Mouse (Mus musculus) liver, embryonic 14.5 days (tissue): ENCODE measurements around the gene Polr3c. TPM values are rescaled to one million over a fixed set of nuclear protein-coding genes. Genes with fewer than 3 reads are reported as not detected.

Experiments used
- ATAC-seq: fragments of 200-750 bp; cut with Nextera tagmentation; 2 replicates; pipeline ENCODE4 v1.8.0; 2017; ENCODE audit warnings: moderate number of reproducible peaks, mild to moderate bottlenecking, moderate library complexity; ENCODE audit not compliant: insufficient read depth
- DNase-seq, 3 experiments: peaks; one replicate each; pipeline ENCODE4 v3.0.0-alpha.2; 2012 to 2013; ENCODE audit warnings: low read depth in 3 of 3, low spot score in 3 of 3
- H3K27ac ChIP-seq: fragments of 300-500 bp; sonication (generic); 2 replicates; pipeline ENCODE4 v1.5.1; 2014; ENCODE audit warnings: moderate library complexity, mild to moderate bottlenecking, control low read depth, inconsistent platforms
- H3K27me3 ChIP-seq: fragments of 300-500 bp; sonication (generic); 2 replicates; pipeline ENCODE4 v1.6.1; 2014; ENCODE audit warnings: mild to moderate bottlenecking, low read length, moderate library complexity; ENCODE audit not compliant: control insufficient read depth, insufficient read depth
- H3K36me3 ChIP-seq: fragments of 300-500 bp; sonication (generic); replicated peaks from 2 replicates; pipeline ENCODE4 v1.6.1; 2014; ENCODE audit warnings: low read depth; ENCODE audit not compliant: control insufficient read depth, insufficient read depth
- H3K4me1 ChIP-seq, 2 experiments: fragments of 200-500 bp in 1 of 2; fragments of 300-500 bp in 1 of 2; sonication (generic) in 1 of 2; replicated peaks; 2 replicates each; pipeline ENCODE4 v1.6.1; 2012 to 2014; ENCODE audit warnings: antibody characterized with exemption in 1 of 2, inconsistent platforms in 1 of 2, low read length in 1 of 2; ENCODE audit not compliant: control insufficient read depth in 2 of 2, insufficient read depth in 2 of 2
- H3K4me2 ChIP-seq: fragments of 300-500 bp; sonication (generic); 2 replicates; pipeline ENCODE4 v1.6.1; 2014; ENCODE audit warnings: low read depth, mild to moderate bottlenecking, control low read depth, moderate library complexity
- H3K4me3 ChIP-seq, 2 experiments: fragments of 200-500 bp in 1 of 2; fragments of 300-500 bp in 1 of 2; sonication (generic) in 1 of 2; 2 replicates each; pipeline ENCODE4 v1.5.1; 2012 to 2014; ENCODE audit warnings: low read depth in 2 of 2, low read length in 2 of 2, mild to moderate bottlenecking in 2 of 2, control low read depth in 1 of 2, inconsistent platforms in 1 of 2, moderate library complexity in 1 of 2; ENCODE audit not compliant: insufficient read depth in 1 of 2
- H3K9ac ChIP-seq: fragments of 300-500 bp; sonication (generic); replicated peaks from 2 replicates; pipeline ENCODE4 v1.6.1; 2014; ENCODE audit warnings: mild to moderate bottlenecking, control low read depth, moderate library complexity
- H3K9me3 ChIP-seq: fragments of 300-500 bp; sonication (generic); 2 replicates; pipeline ENCODE4 v1.6.1; 2016; ENCODE audit warnings: low read length, mixed read lengths; ENCODE audit not compliant: control insufficient read depth
- CTCF ChIP-seq: IDR thresholded peaks from 2 replicates; pipeline ENCODE4 v1.5.1; 2016; ENCODE audit warnings: antibody characterized with exemption, low read depth, control low read depth
- EP300 ChIP-seq: IDR thresholded peaks from 2 replicates; pipeline ENCODE4 v1.6.1; 2016; ENCODE audit warnings: antibody characterized with exemption, low read depth
- WGBS: fragments of 180-500 bp; shearing (Covaris S2); extraction: QIAGEN DNeasy Blood & Tissue Kit; methylation state at CpG from one replicate; pipeline ENCODE4 v1.1.7; 2014; ENCODE audit not compliant: insufficient replicate concordance; 5-methylcytosine and 5-hydroxymethylcytosine counted together
- polyA plus RNA-seq, 2 experiments: library from polyadenylated mRNA; depleted of rRNA in 1 of 2; stranded (reverse) in 1 of 2; unstranded in 1 of 2; fragments of >200 nt; fragmentation: Nextera tagmentation in 1 of 2; extraction: Ambion mirVana in 1 of 2; gene quantifications; 2 replicates each; pipeline versions ENCODE4 v1.2.1 to v1.2.3; 2012 to 2014

Polr3c gene
- polyA plus RNA-seq, 2 experiments: 14.5 to 21.6 TPM

GRCm38 (mm10) chr3:96663432-96664239, 63.8 kb downstream of the Polr3c start:
- Histone ChIP-seq H3K4me3 (peak overlapping the region in 1 of 2 experiments; percentile 32; a peak in 1 of 4 replicates), H3K9me3 (no peaks in the 10 kb centered on the region), H3K9ac (no peak overlapping the region), H3K4me1 (peaks cover 0 to 4% of the 10 kb centered on the region in 2 experiments; a peak in 2 of 4 replicates), H3K4me2 (peak overlapping the region; percentile 48), H3K27ac (no peak overlapping the region), H3K27me3 (no peaks in the 10 kb centered on the region), H3K36me3 (no peaks in the 10 kb centered on the region)
- ATAC-seq (no peak), DNase-seq (peak; percentile 33 to 41 (median 35))
- no peak for TF ChIP-seq EP300
- TF ChIP-seq CTCF: peak; percentile 76
- WGBS: 10% methylated on average over 18 of the region's 18 CpGs

GRCm38 (mm10) chr3:96662731-96663316, 64.6 kb downstream of the Polr3c start:
- DNase-seq: no peak
- Histone ChIP-seq H3K27ac (no peak overlapping the region), H3K4me1 (peaks cover 0 to 4% of the 10 kb centered on the region in 2 experiments; a peak in 2 of 4 replicates), H3K27me3 (no peaks in the 10 kb centered on the region), H3K36me3 (no peaks in the 10 kb centered on the region), H3K4me2 (no peak overlapping the region), H3K9me3 (no peaks in the 10 kb centered on the region), H3K4me3 (no peak overlapping the region), H3K9ac (no peak overlapping the region)
- ATAC-seq: no peak
- WGBS: 69% methylated on average over 8 of the region's 8 CpGs
- no peak for TF ChIP-seq EP300
- no peak for TF ChIP-seq CTCF

Other genes with a start within 250 kb of the Polr3c start
- gene Hfe2, start 202.5 kb downstream of the Polr3c start, polyA plus RNA-seq (2012; rRNA removed): 3.8 and 4.5 TPM in 2 replicates
- 4.3 and 4.4 TPM in 2 replicates for gene Hfe2, start 202.5 kb downstream of the Polr3c start, polyA plus RNA-seq (2014; fragmentation: Nextera tagmentation; extraction: Ambion mirVana)
- 33.2 and 42.8 TPM in 2 replicates for gene Txnip, start 169.7 kb downstream of the Polr3c start, polyA plus RNA-seq (2012; rRNA removed)
- gene Txnip, start 169.7 kb downstream of the Polr3c start, polyA plus RNA-seq (2014; fragmentation: Nextera tagmentation; extraction: Ambion mirVana): 31.9 and 32.5 TPM in 2 replicates
- gene Gm16253, start 150.6 kb downstream of the Polr3c start, polyA plus RNA-seq (2012; rRNA removed): not detected in 2 replicates
- gene Gm16253, start 150.6 kb downstream of the Polr3c start, polyA plus RNA-seq (2014; fragmentation: Nextera tagmentation; extraction: Ambion mirVana): not detected in 2 replicates
- gene Polr3gl, start 133.4 kb downstream of the Polr3c start, polyA plus RNA-seq (2012; rRNA removed): 6.2 and 11.8 TPM in 2 replicates
- gene Polr3gl, start 133.4 kb downstream of the Polr3c start, polyA plus RNA-seq (2014; fragmentation: Nextera tagmentation; extraction: Ambion mirVana): 3.0 and 3.3 TPM in 2 replicates
- 0.08 TPM in 2 replicates for gene Ankrd34a, start 131.0 kb downstream of the Polr3c start, polyA plus RNA-seq (2012; rRNA removed)
- gene Ankrd34a, start 131.0 kb downstream of the Polr3c start, polyA plus RNA-seq (2014; fragmentation: Nextera tagmentation; extraction: Ambion mirVana): not detected in 2 replicates
- 2.7 and 2.9 TPM in 2 replicates for gene Lix1l, start 126.5 kb downstream of the Polr3c start, polyA plus RNA-seq (2012; rRNA removed)
- 0.32 and 0.48 TPM in 2 replicates for gene Lix1l, start 126.5 kb downstream of the Polr3c start, polyA plus RNA-seq (2014; fragmentation: Nextera tagmentation; extraction: Ambion mirVana)
- gene Rbm8a, start 97.7 kb downstream of the Polr3c start, polyA plus RNA-seq (2012; rRNA removed): 11.6 and 22.8 TPM in 2 replicates
- gene Rbm8a, start 97.7 kb downstream of the Polr3c start, polyA plus RNA-seq (2014; fragmentation: Nextera tagmentation; extraction: Ambion mirVana): 69.1 and 73.6 TPM in 2 replicates
- 10.5 and 10.7 TPM in 2 replicates for gene Pex11b, start 92.3 kb downstream of the Polr3c start, polyA plus RNA-seq (2012; rRNA removed)
- 15.7 and 19.1 TPM in 2 replicates for gene Pex11b, start 92.3 kb downstream of the Polr3c start, polyA plus RNA-seq (2014; fragmentation: Nextera tagmentation; extraction: Ambion mirVana)
- gene Gm42957, start 92.2 kb downstream of the Polr3c start, polyA plus RNA-seq (2012; rRNA removed): 0.02 TPM in 1 of 2 replicates, not detected in the other
- gene Gm42957, start 92.2 kb downstream of the Polr3c start, polyA plus RNA-seq (2014; fragmentation: Nextera tagmentation; extraction: Ambion mirVana): not detected in 2 replicates
- gene Itga10, start 82.0 kb downstream of the Polr3c start, polyA plus RNA-seq (2012; rRNA removed): 0.42 and 0.47 TPM in 2 replicates
- gene Itga10, start 82.0 kb downstream of the Polr3c start, polyA plus RNA-seq (2014; fragmentation: Nextera tagmentation; extraction: Ambion mirVana): 0.05 TPM in 2 replicates
- 0.26 and 0.39 TPM in 2 replicates for gene Ankrd35, start 57.5 kb downstream of the Polr3c start, polyA plus RNA-seq (2012; rRNA removed)
- gene Ankrd35, start 57.5 kb downstream of the Polr3c start, polyA plus RNA-seq (2014; fragmentation: Nextera tagmentation; extraction: Ambion mirVana): 0.13 and 0.22 TPM in 2 replicates
- 5.1 and 5.7 TPM in 2 replicates for gene Pias3, start 31.2 kb downstream of the Polr3c start, polyA plus RNA-seq (2012; rRNA removed)
- gene Pias3, start 31.2 kb downstream of the Polr3c start, polyA plus RNA-seq (2014; fragmentation: Nextera tagmentation; extraction: Ambion mirVana): 3.6 and 4.1 TPM in 2 replicates
- 0.62 and 0.65 TPM in 2 replicates for gene Nudt17, start 19.1 kb downstream of the Polr3c start, polyA plus RNA-seq (2012; rRNA removed)
- gene Nudt17, start 19.1 kb downstream of the Polr3c start, polyA plus RNA-seq (2014; fragmentation: Nextera tagmentation; extraction: Ambion mirVana): 1.4 and 1.5 TPM in 2 replicates
- 9.6 and 12.4 TPM in 2 replicates for gene Rnf115, start within 50 bp of the Polr3c start, polyA plus RNA-seq (2012; rRNA removed)
- 28.2 and 33.0 TPM in 2 replicates for gene Rnf115, start within 50 bp of the Polr3c start, polyA plus RNA-seq (2014; fragmentation: Nextera tagmentation; extraction: Ambion mirVana)
- 3.8 and 6.3 TPM in 2 replicates for gene Pdzk1, start 101.7 kb upstream of the Polr3c start, polyA plus RNA-seq (2012; rRNA removed)
- 11.4 and 12.3 TPM in 2 replicates for gene Pdzk1, start 101.7 kb upstream of the Polr3c start, polyA plus RNA-seq (2014; fragmentation: Nextera tagmentation; extraction: Ambion mirVana)
- 0.07 and 0.08 TPM in 2 replicates for gene Cd160, start 101.7 kb upstream of the Polr3c start, polyA plus RNA-seq (2012; rRNA removed)
- 0.11 TPM in 1 of 2 replicates, not detected in the other for gene Cd160, start 101.7 kb upstream of the Polr3c start, polyA plus RNA-seq (2014; fragmentation: Nextera tagmentation; extraction: Ambion mirVana)
- 1.4 and 1.5 TPM in 2 replicates for gene Gja5, start 177.1 kb upstream of the Polr3c start, polyA plus RNA-seq (2012; rRNA removed)
- 0.58 and 0.68 TPM in 2 replicates for gene Gja5, start 177.1 kb upstream of the Polr3c start, polyA plus RNA-seq (2014; fragmentation: Nextera tagmentation; extraction: Ambion mirVana)
- 4.6 and 4.9 TPM in 2 replicates for gene Gpr89, start 177.7 kb upstream of the Polr3c start, polyA plus RNA-seq (2012; rRNA removed)
- gene Gpr89, start 177.7 kb upstream of the Polr3c start, polyA plus RNA-seq (2014; fragmentation: Nextera tagmentation; extraction: Ambion mirVana): 22.9 and 24.7 TPM in 2 replicates
- not detected in 2 replicates for gene Gja8, start 198.4 kb upstream of the Polr3c start, polyA plus RNA-seq (2012; rRNA removed)
- gene Gja8, start 198.4 kb upstream of the Polr3c start, polyA plus RNA-seq (2014; fragmentation: Nextera tagmentation; extraction: Ambion mirVana): not detected in 2 replicates